Mouse (Mus musculus): ENCODE results near the gene BC035044. TPM values are rescaled to one million over a fixed set of nuclear protein-coding genes. Genes with fewer than 3 reads are reported as not detected.
"Not testable (repeated sequence)": the region's sequence is repeated elsewhere in the genome, so short reads cannot be mapped to it uniquely, and the experiment has no call there.

The BC035044 gene
- polyA plus RNA-seq, 1 experiment = 2.7 TPM

- peak overlapping the region; percentile 93 for H3K4me3 ChIP-seq (replicated peaks; ENCODE audit: extremely low read depth, low read depth, low read length)
- peak; percentile 87 for DNase-seq
- WGBS = under 1% methylated on average over 22 of the region's 22 CpGs
- no peak for TF ChIP-seq CTCF (IDR thresholded peaks at IDR 0.05; ENCODE audit: insufficient read depth, low read length)
- peak; percentile 28; the same call in 1 of the 2 replicates for TF ChIP-seq POLR2A (IDR thresholded peaks at IDR 0.05; ENCODE audit: borderline replicate concordance, extremely low read depth, low read depth, low read length)
- peaks cover 4% of the 10 kb centered on the region for H3K4me1 ChIP-seq (ENCODE audit: control insufficient read depth, insufficient read depth, low read length)
Measured at GRCm38 (mm10) chr6:128843479-128843992, 47.4 kb downstream of the BC035044 start.

- TF ChIP-seq POLR2A (IDR thresholded peaks at IDR 0.05; ENCODE audit: borderline replicate concordance, extremely low read depth, low read depth, low read length) = peak; percentile 77
- TF ChIP-seq CTCF (IDR thresholded peaks at IDR 0.05; ENCODE audit: insufficient read depth, low read length) = no peak
- peak; percentile 91 for DNase-seq
- Histone ChIP-seq H3K4me1 (ENCODE audit: control insufficient read depth, insufficient read depth, low read length) (peaks cover 4% of the 10 kb centered on the region), H3K4me3 (replicated peaks; ENCODE audit: extremely low read depth, low read depth, low read length) (peak overlapping the region; percentile 93)
- under 1% methylated on average over 44 of the region's 44 CpGs for WGBS
Measured at GRCm38 (mm10) chr6:128842945-128843478, 47.9 kb downstream of the BC035044 start.

- DNase-seq = no peak
- 1% methylated on average over 20 of the region's 20 CpGs for WGBS
- TF ChIP-seq CTCF (IDR thresholded peaks at IDR 0.05; ENCODE audit: insufficient read depth, low read length) (no peak), POLR2A (IDR thresholded peaks at IDR 0.05; ENCODE audit: borderline replicate concordance, extremely low read depth, low read depth, low read length) (no peak)
- Histone ChIP-seq H3K4me1 (ENCODE audit: control insufficient read depth, insufficient read depth, low read length) (peaks cover 4% of the 10 kb centered on the region), H3K4me3 (replicated peaks; ENCODE audit: extremely low read depth, low read depth, low read length) (peak overlapping the region; percentile 93)
Measured at GRCm38 (mm10) chr6:128842356-128842944, 48.5 kb downstream of the BC035044 start.

GRCm38 (mm10) chr6:128841327-128842089 lies 49.4 kb downstream of the BC035044 start:
- no peak overlapping the region for H3K4me3 ChIP-seq (replicated peaks; ENCODE audit: extremely low read depth, low read depth, low read length)
- peaks cover 4% of the 10 kb centered on the region for H3K4me1 ChIP-seq (ENCODE audit: control insufficient read depth, insufficient read depth, low read length)
- no peak for TF ChIP-seq CTCF (IDR thresholded peaks at IDR 0.05; ENCODE audit: insufficient read depth, low read length)
- no peak for TF ChIP-seq POLR2A (IDR thresholded peaks at IDR 0.05; ENCODE audit: borderline replicate concordance, extremely low read depth, low read depth, low read length)
- 44% methylated on average over 4 of the region's 4 CpGs for WGBS
- no peak for DNase-seq

- H3K4me3 ChIP-seq (replicated peaks; ENCODE audit: extremely low read depth, low read depth, low read length); DNase-seq; H3K4me1 ChIP-seq (ENCODE audit: control insufficient read depth, insufficient read depth, low read length): not testable (repeated sequence)
- 77% methylated on average over 3 of the region's 3 CpGs for WGBS
Measured at GRCm38 (mm10) chr6:128840669-128841068, 50.3 kb downstream of the BC035044 start.

GRCm38 (mm10) chr6:128839921-128840320 lies 51.0 kb downstream of the BC035044 start:
- 45% methylated on average over 7 of the region's 7 CpGs for WGBS
- Histone ChIP-seq H3K4me1 (ENCODE audit: control insufficient read depth, insufficient read depth, low read length) (peaks cover 4% of the 10 kb centered on the region), H3K4me3 (replicated peaks; ENCODE audit: extremely low read depth, low read depth, low read length) (no peak overlapping the region)
- no peak for DNase-seq
- TF ChIP-seq POLR2A (IDR thresholded peaks at IDR 0.05; ENCODE audit: borderline replicate concordance, extremely low read depth, low read depth, low read length) (no peak), CTCF (IDR thresholded peaks at IDR 0.05; ENCODE audit: insufficient read depth, low read length) (no peak)

GRCm38 (mm10) chr6:128839266-128839771 lies 51.6 kb downstream of the BC035044 start:
- Histone ChIP-seq H3K4me1 (ENCODE audit: control insufficient read depth, insufficient read depth, low read length) (peaks cover 4% of the 10 kb centered on the region), H3K4me3 (replicated peaks; ENCODE audit: extremely low read depth, low read depth, low read length) (peak overlapping the region; percentile 82)
- under 1% methylated on average over 17 of the region's 17 CpGs for WGBS
- peak; percentile 93 for TF ChIP-seq CTCF (IDR thresholded peaks at IDR 0.05; ENCODE audit: insufficient read depth, low read length)
- peak; percentile 85; the same call in 1 of the 2 replicates for TF ChIP-seq POLR2A (IDR thresholded peaks at IDR 0.05; ENCODE audit: borderline replicate concordance, extremely low read depth, low read depth, low read length)
- peak; percentile 83 for DNase-seq

- TF ChIP-seq POLR2A (IDR thresholded peaks at IDR 0.05; ENCODE audit: borderline replicate concordance, extremely low read depth, low read depth, low read length) = peak; percentile 67; the same call in 1 of the 2 replicates
- TF ChIP-seq CTCF (IDR thresholded peaks at IDR 0.05; ENCODE audit: insufficient read depth, low read length) = no peak
- Histone ChIP-seq H3K4me1 (ENCODE audit: control insufficient read depth, insufficient read depth, low read length) (no peaks in the 10 kb centered on the region; the same call in 1 of the 2 replicates), H3K4me3 (replicated peaks; ENCODE audit: extremely low read depth, low read depth, low read length) (peak overlapping the region; percentile 82)
- DNase-seq = peak; percentile 94
- under 1% methylated on average over 49 of the region's 49 CpGs for WGBS
Measured at GRCm38 (mm10) chr6:128838342-128839265, 52.3 kb downstream of the BC035044 start.

Measured in lung, adult 2 months (tissue).